Mouse (Mus musculus) Muller cell, postnatal 12 days (primary cell): ENCODE data around the gene Hbs1l.

Experiments used
- DNase-seq: peaks from one replicate; pipeline ENCODE4 v3.0.0-alpha.2; 2015; ENCODE audit errors: inconsistent ontology term

Hbs1l gene

GRCm38 (mm10) chr10:21401259-21401658 lies 105.5 kb downstream of the Hbs1l start:
- DNase-seq: peak; percentile 18

GRCm38 (mm10) chr10:21404822-21405221 lies 109.0 kb downstream of the Hbs1l start:
- no peak for DNase-seq

GRCm38 (mm10) chr10:21405707-21406534 lies 110.1 kb downstream of the Hbs1l start:
- DNase-seq: no peak

GRCm38 (mm10) chr10:21410711-21411110 lies 114.9 kb downstream of the Hbs1l start:
- no peak for DNase-seq

- peak; percentile 60 for DNase-seq
Observed at GRCm38 (mm10) chr10:21411621-21412205, 115.9 kb downstream of the Hbs1l start.

- DNase-seq: no peak
Observed at GRCm38 (mm10) chr10:21415031-21415430, 119.3 kb downstream of the Hbs1l start.

GRCm38 (mm10) chr10:21416184-21416583 lies 120.4 kb downstream of the Hbs1l start:
- no peak for DNase-seq
